Mouse (Mus musculus): ENCODE data around the gene Rpl19. TPM values are rescaled to one million over a fixed set of nuclear protein-coding genes. Genes with fewer than 3 reads are reported as not detected.
A peak's percentile ranks its signal among the peaks of the same experiment; 100 is the strongest.

The Rpl19 gene
- polyA plus RNA-seq, 1 experiment, result 2,972 TPM

- Histone ChIP-seq H3K27me3 (ENCODE audit: control insufficient read depth, insufficient read depth, insufficient read length) (no peaks in the 10 kb centered on the region), H3K4me2 (ENCODE audit: low read depth) (no peak overlapping the region), H3ac (ENCODE audit: control insufficient read depth, insufficient read length) (no peak overlapping the region), H3K36me3 (ENCODE audit: control insufficient read depth, insufficient read depth) (peaks cover 35% of the 10 kb centered on the region), H3K79me2 (ENCODE audit: control insufficient read depth, insufficient read depth) (peaks cover 16% of the 10 kb centered on the region), H3K4me3 (no peak overlapping the region)
- TF ChIP-seq MYOD1 (IDR thresholded peaks at IDR 0.05; ENCODE audit: control insufficient read depth in 1 of 3, insufficient read length in 2 of 3, low read depth in 2 of 3) (peak; percentile 7 to 78 (median 20)), SRF (IDR thresholded peaks at IDR 0.05; ENCODE audit: control insufficient read depth, insufficient read length, low read depth) (no peak), MYOG (IDR thresholded peaks at IDR 0.05; ENCODE audit: control insufficient read depth in 1 of 3, insufficient read depth in 1 of 3, insufficient read length in 2 of 3, low read depth in 2 of 3) (peak in 2 of 3 experiments; percentile 53 to 80)
Observed at GRCm38 (mm10) chr11:98016824-98017223, 9.7 kb upstream of the Rpl19 start.

- Histone ChIP-seq H3K79me2 (ENCODE audit: control insufficient read depth, insufficient read depth) (peaks cover 16% of the 10 kb centered on the region), H3ac (ENCODE audit: control insufficient read depth, insufficient read length) (no peak overlapping the region), H3K4me2 (ENCODE audit: low read depth) (peak overlapping the region; percentile 47), H3K4me3 (no peak overlapping the region), H3K27me3 (ENCODE audit: control insufficient read depth, insufficient read depth, insufficient read length) (no peaks in the 10 kb centered on the region), H3K36me3 (ENCODE audit: control insufficient read depth, insufficient read depth) (peaks cover 35% of the 10 kb centered on the region)
- TF ChIP-seq E2F4 (IDR thresholded peaks at IDR 0.05; ENCODE audit: insufficient read depth) (no peak), POLR2AphosphoS2 (IDR thresholded peaks at IDR 0.05; ENCODE audit: insufficient read length, low read depth) (no peak), MYOG (IDR thresholded peaks at IDR 0.05; ENCODE audit: control insufficient read depth in 1 of 3, insufficient read depth in 1 of 3, insufficient read length in 2 of 3, low read depth in 2 of 3) (peak in 1 of 3 experiments; percentile 4), TCF12 (IDR thresholded peaks at IDR 0.05; ENCODE audit: insufficient read depth, poor library complexity, severe bottlenecking) (no peak), USF1 (IDR thresholded peaks at IDR 0.05; ENCODE audit: low read depth) (no peak), MYOD1 (IDR thresholded peaks at IDR 0.05; ENCODE audit: control insufficient read depth in 1 of 3, insufficient read length in 2 of 3, low read depth in 2 of 3) (no peak), CEBPB (IDR thresholded peaks at IDR 0.05; ENCODE audit: insufficient read depth, poor library complexity, severe bottlenecking) (no peak), MAX (IDR thresholded peaks at IDR 0.05; ENCODE audit: low read depth) (no peak), POLR2A (IDR thresholded peaks at IDR 0.05; ENCODE audit: insufficient read length, low read depth) (peak; percentile 16), REST (IDR thresholded peaks at IDR 0.05; ENCODE audit: insufficient read depth, insufficient read length) (no peak), SRF (IDR thresholded peaks at IDR 0.05; ENCODE audit: control insufficient read depth, insufficient read length, low read depth) (no peak), TCF3 (IDR thresholded peaks at IDR 0.05; ENCODE audit: insufficient read length, low read depth) (no peak)
Observed at GRCm38 (mm10) chr11:98018222-98018621, 8.3 kb upstream of the Rpl19 start.

- Histone ChIP-seq H3K4me2 (ENCODE audit: low read depth) (peak overlapping the region; percentile 91), H3K27me3 (ENCODE audit: control insufficient read depth, insufficient read depth, insufficient read length) (no peaks in the 10 kb centered on the region), H3K79me2 (ENCODE audit: control insufficient read depth, insufficient read depth) (peaks cover 16% of the 10 kb centered on the region), H3K4me3 (peak overlapping the region; percentile 96), H3ac (ENCODE audit: control insufficient read depth, insufficient read length) (no peak overlapping the region), H3K36me3 (ENCODE audit: control insufficient read depth, insufficient read depth) (peaks cover 34% of the 10 kb centered on the region)
- no peak for TF ChIP-seq TCF3 (IDR thresholded peaks at IDR 0.05; ENCODE audit: insufficient read length, low read depth)
- TF ChIP-seq POLR2AphosphoS2 (IDR thresholded peaks at IDR 0.05; ENCODE audit: insufficient read length, low read depth), result peak; percentile 56
- peak; percentile 44 for TF ChIP-seq POLR2A (IDR thresholded peaks at IDR 0.05; ENCODE audit: insufficient read length, low read depth)
- TF ChIP-seq MYOD1 (IDR thresholded peaks at IDR 0.05; ENCODE audit: control insufficient read depth in 1 of 3, insufficient read length in 2 of 3, low read depth in 2 of 3), result peak in 1 of 3 experiments; percentile 64
- TF ChIP-seq USF1 (IDR thresholded peaks at IDR 0.05; ENCODE audit: low read depth), result no peak
- peak in 2 of 3 experiments; percentile 5 to 52 for TF ChIP-seq MYOG (IDR thresholded peaks at IDR 0.05; ENCODE audit: control insufficient read depth in 1 of 3, insufficient read depth in 1 of 3, insufficient read length in 2 of 3, low read depth in 2 of 3)
- no peak for TF ChIP-seq SRF (IDR thresholded peaks at IDR 0.05; ENCODE audit: control insufficient read depth, insufficient read length, low read depth)
Observed at GRCm38 (mm10) chr11:98018858-98019641, 7.5 kb upstream of the Rpl19 start.

- H3K36me3 ChIP-seq (ENCODE audit: control insufficient read depth, insufficient read depth), result peaks cover 26% of the 10 kb centered on the region
- peaks cover 16% of the 10 kb centered on the region for H3K79me2 ChIP-seq (ENCODE audit: control insufficient read depth, insufficient read depth)
- no peak overlapping the region for H3ac ChIP-seq (ENCODE audit: control insufficient read depth, insufficient read length)
- peak overlapping the region; percentile 96 for H3K4me3 ChIP-seq
- TF ChIP-seq POLR2AphosphoS2 (IDR thresholded peaks at IDR 0.05; ENCODE audit: insufficient read length, low read depth), result peak; percentile 31
- no peak for TF ChIP-seq REST (IDR thresholded peaks at IDR 0.05; ENCODE audit: insufficient read depth, insufficient read length)
- peak in 1 of 3 experiments; percentile 34 for TF ChIP-seq MYOD1 (IDR thresholded peaks at IDR 0.05; ENCODE audit: control insufficient read depth in 1 of 3, insufficient read length in 2 of 3, low read depth in 2 of 3)
- peak overlapping the region; percentile 91 for H3K4me2 ChIP-seq (ENCODE audit: low read depth)
- no peaks in the 10 kb centered on the region for H3K27me3 ChIP-seq (ENCODE audit: control insufficient read depth, insufficient read depth, insufficient read length)
Observed at GRCm38 (mm10) chr11:98019883-98020610, 6.5 kb upstream of the Rpl19 start.

GRCm38 (mm10) chr11:98020710-98021109, 5.8 kb upstream of the Rpl19 start:
- Histone ChIP-seq H3K4me2 (ENCODE audit: low read depth) (peak overlapping the region; percentile 91), H3K27me3 (ENCODE audit: control insufficient read depth, insufficient read depth, insufficient read length) (no peaks in the 10 kb centered on the region), H3ac (ENCODE audit: control insufficient read depth, insufficient read length) (no peak overlapping the region), H3K36me3 (ENCODE audit: control insufficient read depth, insufficient read depth) (peaks cover 20% of the 10 kb centered on the region), H3K4me3 (peak overlapping the region; percentile 96), H3K79me2 (ENCODE audit: control insufficient read depth, insufficient read depth) (peaks cover 16% of the 10 kb centered on the region)
- TF ChIP-seq MYOG (IDR thresholded peaks at IDR 0.05; ENCODE audit: control insufficient read depth in 1 of 3, insufficient read depth in 1 of 3, insufficient read length in 2 of 3, low read depth in 2 of 3), result no peak
- TF ChIP-seq CEBPB (IDR thresholded peaks at IDR 0.05; ENCODE audit: insufficient read depth, poor library complexity, severe bottlenecking), result no peak
- no peak for TF ChIP-seq TCF12 (IDR thresholded peaks at IDR 0.05; ENCODE audit: insufficient read depth, poor library complexity, severe bottlenecking)
